Mouse (Mus musculus): Measurements from ENCODE around the gene Mettl9.
"Not testable (repeated sequence)": the region's sequence is repeated elsewhere in the genome, so short reads cannot be mapped to it uniquely, and the experiment has no call there.

The Mettl9 gene

DNA sequence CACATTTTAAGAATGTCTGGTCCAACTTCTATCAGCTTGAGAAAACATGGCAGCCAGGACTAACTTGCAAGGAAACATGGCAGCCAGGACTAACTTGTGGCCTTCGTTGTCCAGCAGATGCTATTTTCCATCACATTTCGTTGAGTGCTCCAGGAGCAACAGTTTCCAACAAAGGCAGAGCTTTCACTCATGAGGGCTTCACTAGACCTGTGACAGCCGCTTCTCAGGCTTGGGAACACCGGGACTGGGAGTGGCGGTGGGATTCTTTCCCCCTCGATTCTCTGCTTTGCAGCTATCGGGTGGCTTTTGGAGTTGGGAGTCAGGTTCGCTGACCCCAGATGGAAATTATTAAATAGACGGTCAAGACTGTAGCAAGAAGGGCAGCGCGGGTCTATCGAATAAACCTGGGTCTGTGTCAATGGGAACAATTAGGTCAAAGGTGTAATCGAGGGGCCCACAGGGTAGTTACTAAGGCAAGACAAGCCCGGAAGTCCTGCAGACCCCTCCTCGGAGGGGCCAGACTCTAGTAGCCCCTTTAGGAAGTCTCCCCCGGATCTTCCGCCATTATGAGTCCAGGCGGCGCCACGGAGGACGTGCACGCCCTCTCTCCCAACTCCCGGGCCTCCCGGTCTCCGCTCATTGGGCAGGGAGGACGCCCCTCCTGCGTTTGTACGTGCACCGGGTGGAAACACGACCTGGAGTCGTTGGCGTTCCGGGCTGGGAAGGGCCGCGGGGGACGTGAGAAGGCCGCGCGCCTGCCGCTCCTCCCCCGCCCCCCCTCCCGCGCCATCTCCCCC, at the start of gene Mettl9:
TSS of gene Mettl9 (plus strand) at position 590 of the 797 bp plus-strand sequence.
- in situ Hi-C loops (cut with MboI; ENCODE audit: low sequenced_read_pairs): no loop called here

DNA sequence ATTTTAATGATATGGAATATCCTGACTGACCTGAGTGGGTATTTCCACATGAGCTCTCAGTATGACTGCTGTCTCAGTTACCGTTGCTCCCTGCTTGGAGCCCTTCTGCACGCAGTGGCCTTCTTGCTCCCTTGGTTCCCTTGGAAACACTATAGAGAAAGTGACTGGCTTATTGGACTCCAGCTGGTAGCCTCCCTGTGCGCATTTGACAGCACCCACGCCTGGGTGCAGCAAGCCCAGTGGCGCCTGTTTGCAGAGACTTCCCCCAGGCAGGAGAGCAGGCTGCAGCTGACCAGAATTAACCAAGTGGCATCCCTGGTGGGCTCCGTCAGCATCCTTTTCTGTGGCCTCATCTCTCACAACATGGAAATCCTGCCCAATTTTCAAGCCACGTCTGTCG, 43.1 kb upstream of the Mettl9 start:
- in situ Hi-C loops (cut with MboI; ENCODE audit: low sequenced_read_pairs): no loop called here

DNA sequence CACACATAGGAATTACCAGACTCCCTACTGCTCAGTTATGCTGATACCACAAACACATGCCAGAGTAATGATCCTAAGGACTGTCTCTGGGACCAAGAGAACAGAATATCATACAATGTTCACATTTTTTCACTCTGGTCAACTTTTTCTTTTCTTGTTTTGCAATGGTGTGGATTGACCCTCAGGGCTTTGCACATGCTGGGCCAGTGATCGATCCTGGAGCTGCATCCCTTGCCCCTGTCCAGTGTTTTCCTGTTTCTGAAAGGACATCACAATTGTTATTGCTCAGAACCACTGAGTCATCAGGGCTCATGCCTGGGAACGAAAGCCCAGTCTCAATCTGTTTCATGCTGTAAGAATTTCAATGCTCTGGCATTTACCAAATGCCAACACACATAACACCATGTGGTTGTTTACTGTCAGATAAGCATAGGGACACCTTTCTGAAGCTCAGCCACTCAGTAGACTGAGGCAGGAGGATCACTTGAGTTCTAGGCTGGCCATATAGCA, 35.2 kb upstream of the Mettl9 start:
- in situ Hi-C loops (cut with MboI; ENCODE audit: low sequenced_read_pairs): no loop called here

DNA sequence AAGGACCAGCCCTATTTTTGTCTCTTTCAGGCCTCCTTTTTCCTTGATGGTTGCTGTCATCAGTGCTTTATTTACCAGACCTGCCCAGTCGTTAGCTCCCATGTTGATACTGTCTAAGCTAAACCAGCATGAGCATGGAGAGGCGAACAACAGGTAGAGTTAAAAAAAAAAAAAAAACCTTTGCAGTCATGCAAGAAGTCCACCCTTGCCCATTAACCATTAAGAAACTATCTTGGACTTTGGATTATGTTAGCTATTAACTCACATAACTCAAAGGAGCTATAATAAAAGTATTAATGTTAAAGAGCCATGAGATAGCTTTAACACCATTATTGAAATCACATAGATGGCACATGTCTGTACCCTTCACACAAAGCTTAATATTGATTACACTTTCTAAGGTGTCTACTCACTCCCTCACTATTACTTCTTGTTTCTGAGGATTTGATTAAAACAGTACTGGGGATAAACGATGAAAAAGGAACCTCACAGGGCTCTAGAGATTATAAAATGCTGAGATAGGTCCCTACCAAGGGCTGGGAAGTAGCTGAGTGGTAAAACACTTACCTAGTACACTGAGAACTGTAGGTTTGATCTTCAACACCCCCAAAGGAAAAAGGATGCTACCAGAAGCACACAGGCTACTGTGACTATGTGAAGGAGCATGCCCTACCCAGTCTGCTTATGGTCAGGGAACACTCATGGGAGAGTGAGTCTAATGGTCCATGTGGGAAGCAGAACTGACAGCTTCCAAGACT, 34.0 kb upstream of the Mettl9 start:
- in situ Hi-C loops (cut with MboI; ENCODE audit: low sequenced_read_pairs): no loop called here

DNA sequence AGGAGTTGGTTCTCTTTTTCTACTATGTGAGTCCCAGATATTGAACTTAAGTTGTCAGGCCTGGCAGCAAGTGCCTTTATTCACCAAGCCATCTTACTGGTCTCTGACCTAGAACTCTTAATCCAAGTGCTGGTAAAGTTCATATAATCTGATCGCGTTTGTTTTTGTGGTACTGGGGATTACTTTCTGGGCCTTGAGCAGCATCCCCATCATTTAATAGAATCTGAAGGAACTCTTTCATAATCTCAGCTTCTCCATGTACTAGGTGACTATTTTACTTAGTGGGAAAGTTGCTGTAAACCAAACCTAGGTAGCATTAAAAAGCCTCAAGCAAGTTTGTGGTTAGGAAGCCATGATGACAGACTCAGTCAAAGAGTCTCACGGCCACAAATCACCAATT, 32.4 kb upstream of the Mettl9 start:
- in situ Hi-C loops (cut with MboI; ENCODE audit: low sequenced_read_pairs): no loop called here

DNA sequence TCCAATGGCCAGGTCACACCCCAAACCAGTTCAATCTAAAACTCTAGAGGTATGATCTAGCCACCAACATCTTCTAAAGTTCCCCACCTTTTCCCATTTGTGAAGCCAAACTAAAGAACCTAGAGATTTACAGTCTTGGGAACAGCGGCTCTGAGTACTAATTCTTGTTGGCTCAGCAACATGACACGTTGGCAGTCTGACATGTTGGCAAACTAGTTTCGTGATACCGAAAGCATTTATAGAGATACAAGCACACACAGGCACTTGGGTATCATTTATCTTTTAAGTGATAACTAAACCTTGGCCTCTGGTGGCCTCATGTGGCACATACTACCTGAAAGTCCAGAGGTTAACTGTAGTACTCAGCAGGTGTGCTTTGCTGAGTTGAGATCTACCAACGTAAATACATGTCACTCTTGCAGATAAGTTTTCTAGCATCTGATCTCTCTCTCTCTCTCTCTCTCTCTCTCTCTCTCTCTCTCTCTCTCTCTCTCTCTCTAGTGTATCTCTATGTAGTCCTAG, 31.8 kb upstream of the Mettl9 start:
- in situ Hi-C loops (cut with MboI; ENCODE audit: low sequenced_read_pairs): no loop called here

DNA sequence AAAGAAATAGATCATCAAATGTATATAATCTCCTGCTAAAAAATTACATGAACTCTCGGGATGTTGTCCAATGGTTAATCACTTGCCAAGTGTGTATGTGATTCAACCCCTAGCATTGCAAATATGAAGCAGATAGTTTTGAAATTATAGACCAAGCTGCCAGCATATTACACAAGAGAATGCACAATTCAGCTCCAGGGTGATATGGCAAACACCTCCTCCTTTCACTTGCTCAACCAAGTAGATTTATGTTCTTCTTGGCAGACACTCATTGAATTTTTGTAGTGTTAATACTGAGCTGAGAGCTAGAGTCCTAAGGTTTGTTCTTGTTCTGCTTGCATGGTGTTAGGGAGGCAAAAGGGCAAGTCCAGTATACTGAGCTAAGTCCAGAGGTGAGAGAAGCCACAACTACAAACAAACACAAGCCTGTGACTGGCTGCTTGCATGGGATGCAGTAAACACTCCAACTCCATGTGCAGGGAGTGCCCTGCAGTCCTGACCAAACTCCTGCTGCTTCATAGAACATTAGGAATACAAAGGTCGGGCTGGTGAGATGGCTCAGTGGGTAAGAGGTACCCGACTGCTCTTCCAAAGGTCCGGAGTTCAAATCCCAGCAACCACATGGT, 30.3 kb upstream of the Mettl9 start:
- in situ Hi-C loops (cut with MboI; ENCODE audit: low sequenced_read_pairs): no loop called here

DNA sequence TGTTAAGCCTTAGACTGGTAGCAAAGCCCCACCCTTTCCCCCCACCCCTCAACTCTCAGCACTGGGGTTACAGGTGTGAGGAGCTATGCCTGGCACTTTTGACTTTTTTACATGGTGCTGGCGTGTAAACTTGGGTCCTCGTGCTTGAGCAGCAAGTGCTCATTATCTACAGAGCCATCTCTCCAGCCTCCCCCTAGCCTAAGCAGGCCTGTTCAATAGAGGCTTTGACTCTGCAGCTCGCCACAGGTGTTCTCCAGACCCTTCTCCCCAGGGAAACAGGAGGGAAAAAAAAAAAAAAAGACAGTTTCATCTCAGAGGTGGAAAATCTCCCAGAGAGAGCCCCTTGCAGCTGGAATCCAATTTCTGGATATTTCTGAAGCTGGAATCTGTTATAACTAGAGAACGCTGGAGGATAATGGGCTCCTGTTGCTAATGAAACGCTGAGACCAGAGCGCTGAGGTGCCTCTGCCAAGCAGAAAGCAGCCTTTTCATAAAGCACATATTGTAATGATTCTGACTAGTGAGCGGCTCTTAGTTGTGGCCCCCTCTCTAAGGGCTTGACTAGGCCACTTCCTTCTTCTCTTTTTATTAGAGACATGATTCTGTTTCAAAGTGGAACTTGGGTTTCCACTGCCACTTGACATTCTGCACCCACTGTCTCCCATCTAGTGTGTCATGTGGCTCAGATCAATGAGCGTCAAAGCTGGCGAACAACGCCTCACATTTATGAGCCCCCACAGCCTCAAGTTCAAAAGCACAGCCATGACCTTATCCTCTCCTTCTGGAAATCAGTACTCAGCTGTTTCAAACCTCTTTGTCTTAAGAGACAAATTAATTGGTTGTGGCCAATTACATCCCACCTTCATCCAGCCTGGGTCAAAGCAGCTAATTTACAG, 22.2 kb upstream of the Mettl9 start:
- in situ Hi-C loops (cut with MboI; ENCODE audit: low sequenced_read_pairs): no loop called here

DNA sequence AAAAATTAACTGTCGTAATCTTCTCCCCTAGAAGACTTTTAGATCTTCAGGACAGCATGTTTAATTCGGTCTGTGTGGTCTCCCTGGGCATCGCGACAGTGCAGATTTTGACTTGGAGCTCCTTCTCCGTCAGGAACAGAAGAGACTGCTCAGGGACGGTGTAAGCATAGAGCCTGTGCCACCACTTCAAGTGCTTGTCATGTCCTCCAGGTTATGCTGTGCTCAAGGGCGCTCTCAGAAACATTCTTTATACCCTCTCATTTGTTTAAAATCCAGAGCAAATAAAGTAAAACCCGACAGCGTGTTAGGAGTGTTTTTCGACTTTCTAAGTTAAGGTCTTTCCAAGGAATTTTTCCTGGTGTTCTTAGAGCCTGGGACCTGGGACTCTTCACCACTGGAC, 19.8 kb upstream of the Mettl9 start:
- in situ Hi-C loops (cut with MboI; ENCODE audit: low sequenced_read_pairs): no loop called here

DNA sequence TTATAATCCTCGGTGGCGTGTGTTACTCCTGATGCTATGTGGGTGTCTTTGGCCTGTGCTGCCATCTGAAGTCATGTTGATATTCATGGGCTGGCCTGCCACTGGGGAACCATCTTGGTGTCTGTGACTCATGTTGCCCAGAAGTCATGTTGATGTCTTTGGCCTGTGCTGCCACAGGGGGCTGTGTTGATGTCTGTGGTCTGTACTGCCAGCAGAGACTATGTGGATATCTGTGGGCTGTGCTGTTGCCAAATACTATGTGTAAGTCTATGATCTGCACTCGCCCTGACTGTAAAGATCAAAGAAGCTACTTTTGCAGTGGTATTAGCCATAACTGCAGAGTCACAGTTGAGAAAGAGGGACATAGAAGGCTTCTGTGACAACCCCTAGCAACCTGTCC, 15.5 kb upstream of the Mettl9 start:
- in situ Hi-C loops (cut with MboI; ENCODE audit: low sequenced_read_pairs): no loop called here

DNA sequence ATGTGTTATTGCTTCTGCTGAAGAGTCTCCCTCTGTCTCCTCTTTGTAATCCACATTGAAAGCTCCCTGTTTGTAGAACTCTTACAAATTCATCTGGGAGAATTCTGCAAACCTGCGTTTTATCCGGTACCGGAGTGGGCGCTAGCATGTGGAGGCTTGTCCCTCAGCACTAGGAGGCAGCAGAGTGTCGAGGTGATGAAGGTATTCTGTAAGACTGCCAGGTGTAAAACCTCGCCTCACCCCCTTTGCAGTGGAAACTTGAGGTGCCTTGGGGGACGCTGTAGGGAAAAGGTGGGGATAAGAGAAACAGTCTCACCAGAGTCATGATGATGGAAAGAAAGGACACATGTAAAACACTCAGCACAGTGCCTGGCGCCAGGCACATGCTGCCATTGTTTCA, 14.0 kb upstream of the Mettl9 start:
- in situ Hi-C loops (cut with MboI; ENCODE audit: low sequenced_read_pairs): no loop called here

DNA sequence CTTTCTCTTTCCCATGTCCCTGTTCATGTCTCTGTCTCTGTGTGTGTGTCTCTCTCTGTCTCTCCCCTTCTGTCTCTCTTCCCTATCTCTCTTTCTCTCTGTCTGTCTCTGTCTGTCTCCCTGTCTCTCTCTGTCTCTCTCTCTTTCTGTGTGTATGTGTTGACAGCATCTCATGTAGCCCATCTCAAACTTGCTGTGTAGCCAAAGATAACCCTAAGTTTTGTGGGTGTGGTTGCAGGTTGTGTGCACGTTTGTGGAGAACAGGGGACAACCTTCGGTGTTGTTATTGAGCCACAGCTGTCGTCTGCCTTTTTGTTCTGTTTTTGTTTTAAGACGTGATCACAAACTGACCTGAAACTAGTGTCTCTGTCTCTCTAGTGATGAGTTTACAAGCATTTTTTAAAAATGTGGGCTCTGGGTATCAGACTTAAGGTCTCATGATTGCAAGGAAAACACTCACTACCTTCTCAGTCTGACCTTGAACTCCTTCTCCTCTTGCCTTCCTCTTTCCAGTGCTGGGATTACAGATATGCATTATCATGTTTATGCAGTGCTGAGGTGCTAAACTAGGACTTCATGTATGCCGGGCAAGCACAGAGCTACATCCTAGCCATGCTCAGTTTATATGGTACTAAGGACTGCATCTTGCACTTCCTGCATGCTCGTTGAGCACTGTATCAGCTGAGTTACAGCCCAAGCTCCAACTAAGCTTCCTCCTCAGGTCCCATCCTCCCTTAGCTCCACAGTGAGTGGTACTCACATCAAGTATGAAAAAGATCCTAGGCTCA, 8.8 kb upstream of the Mettl9 start:
- in situ Hi-C loops (cut with MboI; ENCODE audit: low sequenced_read_pairs): no loop called here

DNA sequence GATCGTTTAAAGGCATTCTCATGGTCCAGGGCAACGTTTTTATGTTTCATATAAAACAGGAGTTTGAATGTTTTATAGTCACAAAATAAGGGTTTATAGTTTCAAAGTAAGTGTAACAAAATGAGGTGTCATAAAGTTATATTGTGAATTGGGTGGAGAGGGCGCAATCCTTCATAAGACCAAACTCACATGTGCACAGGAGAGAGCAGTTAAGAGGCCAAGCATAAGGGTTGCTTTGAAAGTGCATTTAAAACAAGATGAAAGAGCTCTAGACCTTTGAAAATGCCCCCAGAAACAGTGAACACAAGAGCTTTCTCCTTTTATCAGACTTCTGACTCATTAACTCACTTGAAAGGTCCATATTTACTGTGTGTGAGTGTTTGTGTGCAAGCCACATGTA, 7.9 kb upstream of the Mettl9 start:
- in situ Hi-C loops (cut with MboI; ENCODE audit: low sequenced_read_pairs): no loop called here

DNA sequence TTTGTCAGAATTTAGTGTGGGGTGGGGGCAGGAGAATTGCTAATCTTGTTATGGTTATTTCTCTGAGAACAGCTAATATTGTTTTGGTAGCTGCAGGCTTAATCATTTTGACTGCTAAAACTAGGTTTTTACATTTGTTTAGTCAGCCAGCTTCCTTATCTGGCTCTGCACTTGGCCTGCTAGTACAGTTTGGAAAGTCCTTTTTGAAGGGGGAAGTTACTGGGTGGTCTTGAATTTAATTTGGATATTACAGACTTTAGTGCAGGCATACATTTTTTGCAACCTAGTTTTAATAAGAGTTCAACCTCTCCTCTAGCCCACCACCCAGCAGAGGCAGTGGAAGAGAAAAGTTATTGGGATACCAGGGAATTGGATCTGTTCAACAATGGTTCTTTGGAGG, 4.3 kb upstream of the Mettl9 start:
- in situ Hi-C loops (cut with MboI; ENCODE audit: low sequenced_read_pairs): not testable (repeated sequence)

DNA sequence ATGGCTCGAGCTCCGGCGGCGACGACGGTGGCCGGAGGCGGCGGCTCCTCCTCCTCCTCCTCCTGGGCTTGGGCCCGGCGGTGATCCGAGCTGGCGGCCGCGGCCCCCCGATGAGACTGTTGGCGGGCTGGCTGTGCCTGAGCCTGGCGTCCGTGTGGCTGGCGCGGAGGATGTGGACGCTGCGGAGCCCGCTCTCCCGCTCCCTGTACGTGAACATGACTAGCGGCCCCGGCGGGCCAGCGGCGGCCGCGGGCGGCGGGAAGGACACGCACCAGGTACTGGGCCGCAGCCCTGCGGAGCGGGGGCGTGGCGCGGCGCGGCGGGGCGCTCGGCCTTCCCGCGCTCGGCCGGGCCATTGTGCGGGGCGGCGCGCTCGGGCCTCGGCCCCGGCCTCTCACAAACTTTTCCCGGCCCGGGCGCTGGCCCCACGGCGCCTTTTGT, 476 bp downstream of the Mettl9 start:
- in situ Hi-C loops (cut with MboI; ENCODE audit: low sequenced_read_pairs): no loop called here

DNA sequence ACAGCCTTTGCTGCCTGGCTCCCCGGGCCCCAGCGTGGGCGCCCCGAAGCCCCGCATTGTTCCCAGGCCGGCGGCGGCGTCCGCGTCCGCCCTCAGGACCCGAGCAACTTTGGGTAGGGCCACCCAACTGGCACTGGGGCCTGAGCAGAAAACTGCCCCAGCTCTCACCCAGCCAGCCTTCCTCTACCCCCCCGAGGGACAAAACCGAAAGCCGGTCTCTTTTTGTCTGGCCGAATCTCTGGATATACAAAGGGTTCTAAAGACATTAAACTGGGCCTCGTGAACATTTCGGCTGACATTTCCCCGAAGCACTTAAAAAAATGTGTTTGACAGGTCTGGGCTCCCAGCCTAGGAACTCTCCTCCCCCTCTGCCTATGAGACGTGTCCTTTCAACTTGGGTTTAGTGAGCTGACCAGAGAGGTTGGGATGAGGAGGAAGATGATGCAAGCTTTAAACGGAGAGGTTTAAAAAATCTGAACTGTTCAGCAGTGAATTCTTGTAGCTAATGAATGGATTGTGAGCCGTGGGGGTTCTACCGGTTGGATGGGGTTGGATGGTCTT, 996 bp downstream of the Mettl9 start:
- in situ Hi-C loops (cut with MboI; ENCODE audit: low sequenced_read_pairs): no loop called here

DNA sequence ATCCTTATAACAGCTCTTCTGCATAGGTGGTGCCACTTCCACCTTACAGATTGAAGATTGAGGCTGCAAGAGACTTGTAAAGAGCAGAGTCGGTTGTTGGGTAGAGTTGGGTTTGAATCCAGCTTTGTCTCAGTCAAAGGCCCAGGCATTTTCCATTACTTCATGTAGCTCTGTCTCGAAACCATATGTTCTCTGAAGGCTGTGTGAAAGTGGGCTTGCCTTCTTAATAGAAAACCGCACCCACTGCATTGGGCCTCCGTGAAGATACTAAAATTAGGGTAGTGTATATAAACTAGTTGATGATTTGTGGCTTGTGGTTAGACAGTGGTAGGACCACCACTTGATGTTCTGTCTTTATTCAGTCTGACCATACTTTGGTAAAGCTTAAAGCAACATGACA, 6.3 kb downstream of the Mettl9 start:
- in situ Hi-C loops (cut with MboI; ENCODE audit: low sequenced_read_pairs): no loop called here

DNA sequence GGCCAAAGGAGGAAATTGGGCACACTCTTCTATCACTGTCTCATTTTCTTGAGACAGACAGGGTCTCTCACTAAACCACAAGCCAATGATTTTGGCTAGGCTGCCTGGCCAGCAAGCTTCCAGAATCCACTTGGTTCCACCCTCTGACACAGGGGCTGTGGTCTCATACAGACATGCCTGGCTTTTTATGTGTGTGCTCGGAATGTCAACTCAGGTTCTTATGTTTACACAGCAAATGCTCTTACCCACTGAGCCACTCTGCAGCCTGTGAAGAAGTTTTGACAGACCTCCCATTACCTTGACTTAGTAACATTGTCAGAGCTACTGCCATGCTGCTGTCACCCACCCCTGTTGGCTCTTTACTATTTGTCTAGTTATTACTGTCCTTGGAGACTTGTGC, 7.7 kb downstream of the Mettl9 start:
- in situ Hi-C loops (cut with MboI; ENCODE audit: low sequenced_read_pairs): no loop called here

DNA sequence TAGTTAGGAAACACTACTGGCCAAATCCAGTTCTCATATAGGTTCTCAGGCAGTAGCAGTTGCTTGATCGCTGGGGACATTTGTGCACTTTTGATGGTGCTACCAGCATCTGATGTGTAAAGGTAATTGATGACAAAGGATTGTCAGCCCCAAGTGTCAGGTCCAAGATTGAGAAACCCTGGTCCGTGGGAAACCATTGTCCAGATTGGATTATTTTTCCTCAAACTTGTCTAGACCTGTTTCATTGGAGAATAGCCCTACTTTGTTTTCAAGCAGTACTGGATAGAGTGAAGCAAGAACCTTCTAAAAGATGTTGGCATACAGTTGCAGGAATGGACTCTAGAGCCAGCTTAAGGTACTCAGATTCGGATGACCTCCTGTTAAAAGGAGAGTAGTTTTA, 8.8 kb downstream of the Mettl9 start:
- in situ Hi-C loops (cut with MboI; ENCODE audit: low sequenced_read_pairs): no loop called here

All from CH12F3 (cell line).